Mouse (Mus musculus) erythroblast, embryonic 14.5 days (primary cell): ENCODE data around the gene Fam170b.

ENCODE experiments used
- GATA1 ChIP-seq: IDR thresholded peaks from 2 replicates; pipeline ENCODE4 v1.6.1; 2012; ENCODE audit warnings: low read length, inconsistent platforms, mixed read lengths
- TAL1 ChIP-seq: IDR thresholded peaks from 3 replicates; pipeline ENCODE4 v1.6.1; 2012; ENCODE audit warnings: low read length, inconsistent platforms, mixed read lengths

DNA sequence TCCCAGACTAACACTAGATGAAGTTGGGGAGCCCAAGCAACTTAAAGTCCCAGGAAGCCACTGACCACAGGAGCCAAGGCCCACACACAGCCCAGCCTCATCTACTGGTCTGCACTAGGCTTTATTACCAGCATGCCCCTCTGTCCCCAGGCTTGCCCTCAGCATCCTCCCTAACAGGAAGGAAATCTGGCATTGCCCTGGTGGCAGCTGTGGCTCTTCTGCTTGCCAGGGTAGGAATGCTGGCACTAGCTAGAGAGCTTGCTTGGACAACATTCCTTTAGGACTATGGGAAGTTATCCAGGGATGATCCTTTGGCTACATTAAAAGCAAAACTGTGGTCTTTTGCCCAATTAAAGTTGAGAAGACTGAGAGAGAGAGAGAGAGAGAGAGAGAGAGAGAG lies 23.7 kb upstream of the Fam170b start:
- TF ChIP-seq GATA1 = no peak
- no peak for TF ChIP-seq TAL1
